Mouse (Mus musculus) NIH3T3 (cell line): Measurements from ENCODE around the gene Rnaset2b.
"Not testable (repeated sequence)": the region's sequence is repeated elsewhere in the genome, so short reads cannot be mapped to it uniquely, and the experiment has no call there.

Experiments
- DNase-seq: peaks from one replicate; pipeline ENCODE4 v3.0.0-alpha.2; 2012; ENCODE audit warnings: low read depth

The Rnaset2b gene

DNA sequence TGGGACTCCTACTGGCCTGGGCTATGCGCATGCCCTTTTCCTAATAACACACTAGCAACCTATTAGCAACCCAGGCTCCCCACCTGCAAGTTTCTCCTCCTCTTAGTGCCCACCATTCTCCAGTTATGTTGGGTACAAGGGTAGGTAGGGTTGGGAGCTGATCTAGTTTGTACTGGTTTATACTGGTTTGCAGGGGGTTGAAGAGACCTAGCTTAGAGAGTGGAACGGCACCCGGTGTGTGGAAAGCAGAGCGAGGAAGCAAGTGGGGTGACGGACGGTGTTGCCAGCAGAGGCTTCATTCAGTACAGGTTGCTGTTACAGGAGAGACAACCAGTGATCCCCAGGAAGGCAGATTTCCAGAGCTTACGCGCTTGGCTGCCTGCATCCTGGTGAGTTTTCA, at the start of gene Rnaset2b:
Gene Rnaset2b (plus strand): TSS at position 301 of the 400 bp plus-strand sequence.
- not testable (repeated sequence) for DNase-seq

DNA sequence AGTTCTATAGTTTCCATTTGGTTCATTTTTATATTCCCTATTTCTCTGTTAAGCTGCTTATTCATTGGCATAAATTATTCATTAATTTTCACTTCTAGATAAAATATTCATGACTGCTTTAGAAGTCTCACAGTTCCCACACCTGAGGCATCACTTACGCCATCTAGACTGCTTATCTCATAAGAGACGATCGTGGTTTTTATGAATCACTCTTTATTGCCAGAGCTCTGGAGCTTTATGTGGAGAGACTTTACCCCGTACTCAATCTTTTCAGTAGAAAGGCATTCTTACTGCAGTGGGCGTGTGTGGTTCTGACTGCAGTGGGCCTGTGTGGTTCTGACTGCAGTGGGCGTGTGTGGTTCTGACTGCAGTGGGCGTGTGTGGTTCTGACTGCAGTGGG, 38.8 kb upstream of the Rnaset2b start:
- DNase-seq: not testable (repeated sequence)

DNA sequence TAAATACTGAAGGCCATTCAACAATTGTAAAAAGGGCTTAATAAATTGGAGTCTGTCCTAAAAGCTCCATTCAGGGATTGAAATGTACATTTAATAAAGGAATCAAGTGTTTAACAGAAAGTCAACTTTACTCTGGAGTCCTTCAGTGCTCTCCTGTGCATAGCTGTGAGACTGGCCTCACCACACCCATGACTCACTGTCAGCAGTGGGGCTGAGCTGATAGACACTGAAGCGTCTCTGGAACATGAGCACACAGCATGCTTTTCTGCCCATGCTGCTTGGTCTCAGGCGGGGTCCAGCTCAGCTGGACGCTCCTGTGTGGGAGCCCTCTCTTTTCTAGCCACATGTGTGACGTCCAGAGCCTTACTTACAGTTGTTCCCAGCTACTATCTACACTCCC, 27.9 kb upstream of the Rnaset2b start:
- DNase-seq: not testable (repeated sequence)

DNA sequence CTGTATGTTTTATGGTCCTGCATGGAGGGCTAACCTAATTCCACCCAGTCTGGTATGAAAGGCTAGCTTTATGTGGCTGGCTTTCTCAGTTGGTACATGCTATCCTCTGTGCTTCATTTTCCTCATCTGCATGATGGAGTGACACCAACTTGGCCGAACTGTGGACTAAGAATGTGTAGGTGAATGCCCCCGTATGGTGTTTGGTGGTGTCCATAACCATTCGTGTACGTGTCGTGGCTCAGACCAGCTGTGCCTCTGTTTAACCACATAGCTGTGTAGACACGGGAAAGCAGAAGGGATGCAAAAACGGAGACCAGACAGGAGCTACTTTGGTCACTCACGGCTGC, 22.8 kb upstream of the Rnaset2b start:
- not testable (repeated sequence) for DNase-seq

DNA sequence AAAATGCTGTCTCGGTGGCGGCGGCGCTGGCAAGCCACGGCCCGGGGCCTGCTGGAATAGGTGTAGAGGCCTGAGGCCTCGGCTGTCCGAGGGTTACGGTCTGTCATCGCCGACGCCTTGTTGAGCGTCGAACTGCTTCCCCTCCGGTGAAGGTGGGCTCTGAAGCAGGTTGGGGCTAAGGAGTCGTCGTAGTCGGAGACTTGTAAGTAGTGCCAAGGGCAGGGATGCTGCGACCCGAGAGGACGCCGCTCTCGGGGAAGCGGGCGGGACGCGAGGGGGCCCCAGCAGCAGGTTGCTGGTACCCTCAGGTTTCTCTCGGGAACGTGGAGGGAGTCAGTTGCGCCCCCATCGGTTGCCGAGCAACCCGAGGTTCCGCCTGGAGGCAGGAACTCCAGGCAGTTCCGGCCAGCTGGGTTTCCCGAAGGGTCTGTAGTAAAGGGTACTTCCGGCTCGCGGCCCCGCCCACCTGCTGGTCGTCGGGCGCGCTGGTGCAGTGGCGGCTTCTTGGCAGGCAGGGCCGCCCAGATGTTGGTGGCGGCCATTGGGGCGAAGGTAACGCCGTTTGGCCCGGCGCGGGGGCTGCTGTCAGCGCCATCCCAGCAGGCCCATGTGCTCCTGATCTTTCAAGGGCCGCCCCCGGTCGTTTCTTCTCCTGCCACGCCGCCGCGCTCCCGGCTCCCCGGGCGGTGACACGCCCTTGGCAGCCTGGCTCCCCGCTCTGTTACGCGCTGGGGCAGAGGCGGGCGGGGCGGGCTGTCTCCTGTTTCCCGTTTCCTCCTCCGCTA, 22.3 kb upstream of the Rnaset2b start, which contains the start of gene Rsph3b:
Gene Rsph3b (minus strand): TSS at position 699 of the 785 bp plus-strand sequence.
- peak; percentile 89 for DNase-seq

DNA sequence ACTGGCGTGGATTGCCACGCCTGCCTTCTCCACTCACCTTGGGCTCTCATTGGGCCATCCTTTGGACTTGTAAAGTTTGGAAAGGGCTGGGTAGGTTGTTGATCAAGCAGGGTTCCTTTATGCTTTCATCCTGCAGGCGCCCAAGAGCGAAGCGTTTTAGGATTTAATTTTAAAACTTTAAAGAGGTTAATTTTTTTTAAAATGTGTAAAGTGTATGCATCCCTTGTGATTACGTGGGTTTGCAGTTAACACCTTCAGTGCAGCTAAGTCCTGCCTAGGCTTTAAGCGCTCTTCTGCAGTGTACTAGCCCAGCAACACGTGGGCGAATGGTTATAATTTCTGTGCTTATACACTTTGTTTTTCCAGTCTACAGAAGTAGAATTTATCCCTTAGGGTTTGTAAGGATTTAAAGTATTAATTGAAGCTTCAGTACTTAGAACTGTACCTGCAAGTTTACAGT, 21.6 kb upstream of the Rnaset2b start:
- not testable (repeated sequence) for DNase-seq

DNA sequence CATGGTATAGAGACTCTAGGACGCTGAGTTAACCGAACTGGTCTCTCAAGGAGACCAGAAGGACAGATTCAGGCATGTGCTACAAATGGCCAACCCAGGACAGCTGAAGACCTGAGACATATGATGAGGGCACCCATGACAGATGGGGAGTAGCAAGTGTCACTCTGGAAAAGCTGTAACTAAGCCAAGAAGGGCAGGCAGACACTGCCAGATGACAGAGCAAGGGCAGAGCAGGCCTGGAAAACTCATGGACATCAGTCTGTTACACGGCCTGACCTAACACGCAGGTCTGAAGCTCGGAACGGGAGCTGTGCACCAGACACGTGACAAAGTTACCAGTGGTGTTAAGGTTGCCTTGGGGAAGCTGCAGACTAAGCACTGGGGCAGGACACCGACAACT, 11.6 kb upstream of the Rnaset2b start:
- not testable (repeated sequence) for DNase-seq

DNA sequence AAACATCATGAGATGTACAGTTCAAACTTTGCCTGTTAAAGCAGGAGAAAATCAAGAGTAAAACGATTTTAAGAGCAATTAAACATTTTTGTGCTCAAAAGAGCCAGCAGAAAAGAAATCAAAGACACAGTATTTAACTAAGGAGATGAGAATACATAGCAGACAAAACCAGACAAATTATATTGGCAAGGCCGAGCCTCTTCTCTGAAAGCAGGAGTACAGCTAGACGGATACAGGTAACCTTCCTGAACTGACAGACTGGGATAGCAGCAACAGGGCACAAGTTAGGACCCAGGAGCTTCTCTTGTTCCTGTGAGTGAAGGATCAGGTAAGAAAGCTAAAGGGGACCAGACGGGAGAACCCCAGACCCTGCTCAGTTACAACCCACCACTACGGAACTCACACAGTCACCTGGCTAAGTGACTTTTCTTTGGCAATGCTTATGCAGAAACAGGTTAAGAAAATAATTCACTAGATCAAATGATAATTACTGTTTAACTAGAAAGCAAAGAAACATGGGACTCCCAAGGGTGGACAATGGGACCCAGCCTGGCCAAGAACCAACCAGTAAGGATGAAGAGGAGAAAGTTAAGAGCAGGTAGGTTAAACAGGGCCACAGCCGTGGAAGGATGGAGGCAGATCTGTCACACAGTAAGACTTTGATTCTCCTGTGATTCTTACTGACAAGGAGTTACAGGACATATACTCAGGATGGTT, 10.7 kb upstream of the Rnaset2b start:
- DNase-seq: not testable (repeated sequence)

DNA sequence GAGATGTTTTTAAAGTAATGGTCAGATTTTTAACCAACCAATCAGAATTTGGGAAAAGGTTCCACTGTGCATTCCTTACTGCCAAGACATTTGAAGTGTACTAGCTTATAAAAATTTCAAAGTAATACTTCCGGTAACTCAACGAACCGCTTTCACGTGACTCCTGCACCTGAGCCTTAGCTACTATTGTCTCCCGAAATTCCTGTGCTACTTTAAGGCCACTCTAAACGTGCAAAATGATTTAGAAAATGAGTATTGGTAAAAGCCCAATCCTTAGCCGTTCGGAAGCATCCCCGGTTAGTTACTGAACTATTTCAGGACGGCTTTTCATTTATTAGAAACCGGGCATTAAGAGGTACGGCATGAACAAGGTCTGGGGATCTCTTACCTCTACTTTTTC, 10.1 kb upstream of the Rnaset2b start:
- not testable (repeated sequence) for DNase-seq

DNA sequence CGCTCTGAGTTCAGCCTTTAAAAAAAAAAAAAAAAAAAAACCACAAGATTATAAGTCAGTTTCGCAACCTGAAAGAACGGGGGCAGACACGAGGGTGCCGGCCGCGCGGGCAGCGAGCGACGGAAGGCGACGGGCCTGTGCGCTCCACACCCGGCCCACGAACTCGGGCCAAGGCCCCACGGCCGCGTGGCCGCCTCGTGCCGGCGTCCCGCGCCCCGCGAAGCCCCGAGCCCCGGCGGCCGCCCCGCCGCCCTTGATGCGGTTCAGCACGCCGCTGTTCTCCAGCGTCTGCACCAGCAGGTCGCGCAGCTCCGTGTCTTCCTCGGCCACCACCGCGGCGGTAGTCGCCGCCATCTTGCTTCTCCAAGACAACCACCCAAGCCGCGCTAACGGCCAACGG, 9.7 kb upstream of the Rnaset2b start, which contains the start of gene Tagap1:
Gene Tagap1 (minus strand): TSS at position 381 of the 400 bp plus-strand sequence.
- DNase-seq: peak; percentile 22

DNA sequence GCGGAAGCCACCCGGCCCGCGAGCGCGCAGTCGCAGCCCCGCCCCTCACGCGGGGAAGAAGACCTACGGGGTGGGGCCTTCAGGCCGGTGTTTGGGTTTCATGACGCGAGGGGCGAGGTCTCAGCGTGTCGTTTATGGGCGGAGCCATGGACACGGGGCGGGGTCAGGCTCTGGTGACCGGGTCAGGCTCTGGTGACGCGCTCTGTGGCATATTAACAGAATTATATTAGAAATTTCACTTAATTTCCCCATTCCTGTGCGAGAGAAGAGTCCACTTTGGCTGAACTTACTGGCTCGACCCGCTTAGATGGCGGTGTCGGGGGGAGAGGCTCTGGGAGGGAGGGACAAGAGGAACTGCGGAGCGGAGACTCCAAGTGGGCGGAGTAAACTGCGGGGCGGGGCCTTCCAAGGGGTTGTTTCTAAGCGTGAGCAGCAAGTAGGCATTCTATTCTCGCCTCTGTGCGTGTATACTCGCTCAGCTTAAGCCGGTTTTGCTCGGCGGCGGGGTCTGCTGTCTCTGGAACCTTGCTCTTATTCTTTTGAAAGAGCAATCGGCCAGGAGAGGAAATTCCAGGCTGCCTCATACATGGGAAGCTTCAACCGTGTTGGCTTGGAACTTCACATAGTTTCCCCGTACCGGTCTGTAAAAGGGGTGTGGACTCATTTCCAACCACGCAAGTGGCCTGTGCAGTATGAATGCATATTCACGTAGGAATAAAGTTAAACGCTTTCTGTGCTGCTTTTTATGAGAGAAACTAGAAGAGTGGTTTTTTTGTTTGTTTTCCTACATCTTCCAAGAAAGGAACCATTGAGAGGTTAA, 9.0 kb upstream of the Rnaset2b start:
- DNase-seq: peak; percentile 37

DNA sequence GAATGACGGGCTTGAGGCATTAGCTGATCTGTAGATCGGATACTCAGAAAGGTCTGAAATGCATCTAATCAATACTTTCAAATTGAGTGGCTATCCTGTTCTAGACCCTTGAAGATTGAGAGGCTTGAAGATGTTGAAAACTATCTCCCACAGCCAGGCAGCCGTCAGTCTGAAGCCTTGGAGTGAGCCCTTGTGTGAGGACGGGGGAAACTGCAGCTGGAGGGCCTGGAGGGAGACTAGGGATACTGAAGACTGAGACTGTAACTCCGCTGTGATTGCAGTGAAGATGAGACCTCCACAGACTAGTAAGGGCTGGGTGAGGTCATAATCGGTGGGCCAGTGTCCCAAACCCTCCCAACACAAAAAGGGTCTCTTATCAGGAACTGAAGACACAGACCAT, 8.1 kb upstream of the Rnaset2b start:
- DNase-seq: not testable (repeated sequence)

DNA sequence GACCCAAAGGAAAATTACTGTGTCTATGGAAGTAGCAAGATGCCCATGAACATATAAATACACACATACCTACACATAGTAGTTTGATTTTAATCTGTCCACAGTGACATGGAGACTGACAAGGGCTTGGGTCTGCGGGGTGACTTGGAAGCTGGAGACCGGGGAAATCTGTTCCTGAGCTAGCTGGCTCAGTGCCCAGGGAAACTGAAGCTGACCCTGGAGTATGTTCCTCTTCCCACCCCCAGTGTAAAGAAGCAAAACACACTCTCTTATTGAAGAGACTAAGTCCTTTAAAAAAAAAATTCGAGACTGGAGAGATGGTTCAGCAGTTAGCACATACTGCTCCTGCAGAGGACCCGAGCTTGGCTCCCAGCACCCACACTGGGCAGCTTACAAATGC, 7.5 kb upstream of the Rnaset2b start:
- not testable (repeated sequence) for DNase-seq

DNA sequence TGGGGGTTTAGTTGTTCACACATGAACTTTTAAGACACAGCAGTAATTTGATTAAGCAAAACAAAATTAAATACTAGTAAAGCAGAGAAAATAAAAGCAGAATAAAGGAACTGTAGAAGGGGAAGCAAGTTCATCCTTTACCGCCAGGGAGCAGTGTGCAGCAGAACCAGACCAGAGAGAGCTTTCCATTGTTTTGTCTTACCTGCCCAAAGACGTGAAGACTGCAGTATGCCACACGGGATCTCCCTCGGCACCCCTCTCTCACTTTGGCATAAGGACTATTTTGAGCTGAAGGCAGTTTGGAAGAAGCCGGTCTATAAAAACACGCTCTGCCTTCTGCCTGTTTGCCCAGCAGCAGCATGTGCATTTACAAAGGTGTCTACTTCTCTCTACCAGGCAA, 5.1 kb upstream of the Rnaset2b start:
- peak; percentile 50 for DNase-seq

DNA sequence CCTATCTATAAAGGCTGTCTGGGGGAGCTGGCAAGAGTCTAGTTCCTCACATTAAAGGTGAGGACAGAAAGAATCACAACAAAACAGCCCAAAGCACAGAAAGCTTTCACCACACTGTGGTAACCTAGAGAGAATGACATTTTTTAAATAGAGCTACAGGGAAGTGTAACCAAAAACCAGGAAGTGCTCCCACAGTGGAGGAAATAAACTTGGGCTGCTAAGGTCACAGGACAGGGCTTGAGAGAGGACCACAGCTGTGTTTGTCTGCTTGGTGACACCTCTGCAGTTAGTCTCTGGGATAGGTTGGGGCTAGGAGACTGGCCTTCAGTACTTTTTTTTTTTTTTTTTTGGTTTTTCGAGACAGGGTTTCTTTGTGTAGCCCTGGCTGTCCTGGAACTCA, 2.8 kb upstream of the Rnaset2b start:
- not testable (repeated sequence) for DNase-seq

DNA sequence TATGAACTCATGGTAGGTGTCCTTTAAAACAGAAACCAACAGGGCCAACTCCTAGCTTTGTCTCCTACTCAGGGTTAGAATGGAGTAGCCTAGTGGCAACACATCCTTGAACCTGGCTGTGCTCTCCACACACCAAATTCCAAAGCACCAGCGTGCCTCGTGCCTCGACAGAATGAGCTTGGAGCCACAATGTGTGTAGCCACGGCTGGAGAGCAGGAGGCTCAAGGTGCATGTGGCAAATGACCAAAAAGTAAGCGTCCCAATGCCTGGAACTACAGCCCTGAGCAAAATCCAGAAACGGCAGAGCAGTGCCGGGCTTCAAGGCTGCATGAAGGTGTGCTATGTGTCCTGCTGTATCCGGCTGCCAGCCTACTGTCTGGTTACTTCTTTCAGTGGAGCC, 804 bp downstream of the Rnaset2b start:
- DNase-seq: not testable (repeated sequence)

DNA sequence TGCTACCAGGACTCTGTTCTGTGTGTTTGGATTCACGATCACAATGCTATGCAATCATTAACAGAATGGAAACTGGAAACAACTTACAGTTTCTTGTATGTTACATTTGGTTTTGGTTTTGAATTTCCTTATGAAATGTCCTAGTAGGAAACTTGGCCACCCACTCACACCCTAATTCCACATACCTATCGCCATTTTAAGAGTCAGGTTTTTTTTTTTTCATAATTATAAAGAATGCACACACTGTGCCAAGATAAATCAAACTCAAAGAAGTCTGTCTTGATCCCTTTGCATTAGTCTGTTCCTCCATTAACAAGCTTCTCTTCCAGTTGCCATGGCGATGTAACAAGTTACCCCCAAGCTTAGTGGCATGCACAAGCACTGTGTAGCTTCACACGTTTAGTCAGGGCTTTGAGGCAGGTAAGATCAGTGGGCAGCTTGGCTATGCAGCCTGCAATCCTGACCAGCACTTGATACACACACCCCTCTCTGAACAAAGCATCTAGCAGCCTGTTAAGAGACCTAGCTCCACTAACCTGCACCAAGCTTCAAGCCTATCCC, 2.5 kb downstream of the Rnaset2b start:
- DNase-seq: not testable (repeated sequence)

DNA sequence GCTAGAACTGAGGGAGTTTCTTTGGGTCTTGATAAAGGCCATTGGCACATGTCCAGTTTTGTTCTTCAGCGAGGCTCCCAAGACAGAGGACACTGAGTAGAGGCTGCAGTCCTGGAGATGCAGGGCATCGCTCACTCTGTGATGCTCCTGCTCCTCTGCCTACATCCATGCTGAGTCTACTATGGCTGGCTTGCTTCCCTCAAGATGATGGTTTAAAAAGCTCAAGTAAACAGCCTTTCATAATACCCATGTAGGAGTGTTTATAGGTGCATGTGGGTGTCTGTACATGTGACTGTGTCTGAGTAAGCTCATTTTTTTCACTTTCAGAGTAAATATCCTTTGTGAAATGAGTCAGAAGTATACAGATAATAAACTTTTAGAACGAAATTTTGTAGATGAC, 4.6 kb downstream of the Rnaset2b start:
- DNase-seq: not testable (repeated sequence)

DNA sequence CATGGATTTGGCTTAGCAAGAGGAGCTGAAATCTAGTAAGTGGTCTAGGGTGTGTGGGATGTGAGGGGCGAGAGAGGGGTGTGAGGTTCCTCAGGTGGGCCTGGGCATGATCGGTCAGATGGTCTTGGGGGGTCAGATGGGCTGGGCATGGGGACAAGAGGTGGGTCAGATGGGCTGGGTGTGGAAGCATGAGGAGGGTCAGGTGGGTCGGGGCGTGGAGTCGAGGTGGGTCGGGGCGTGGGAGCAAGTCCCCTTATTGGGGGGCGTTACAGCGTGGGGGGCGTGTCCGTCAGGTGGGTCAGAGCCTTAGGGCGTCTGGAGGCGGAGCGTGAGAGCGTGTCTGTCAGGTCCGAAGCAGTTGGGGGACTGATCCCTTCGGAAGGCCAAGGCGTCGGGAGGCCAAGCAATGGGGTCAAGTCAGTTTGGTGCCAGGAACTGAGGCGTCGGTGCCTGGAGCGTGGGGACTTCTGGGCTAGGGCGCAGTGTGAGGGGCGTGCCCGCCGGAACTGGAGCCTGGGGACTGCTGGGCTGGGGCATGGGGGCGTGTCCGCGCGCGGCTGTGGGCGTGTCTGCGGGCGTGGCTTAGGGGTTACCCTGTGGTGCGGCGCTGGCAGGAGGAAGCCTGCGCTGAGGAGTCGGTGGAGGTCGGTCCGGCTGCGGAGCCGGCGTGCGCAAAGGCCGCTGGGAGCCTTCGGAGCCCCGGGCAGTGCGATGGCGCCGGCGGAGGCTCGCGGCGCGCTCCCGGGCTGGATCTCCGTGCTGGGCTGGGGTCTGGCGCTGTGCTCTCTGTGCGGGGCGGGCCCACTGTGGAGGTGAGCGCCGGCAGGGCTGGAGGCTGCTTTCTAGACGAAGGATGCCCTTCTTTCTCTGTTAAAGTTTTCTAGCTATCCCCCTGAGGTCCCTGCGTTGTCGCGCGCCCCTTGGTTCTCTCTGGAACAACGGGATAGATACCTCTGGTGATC, 8.1 kb downstream of the Rnaset2b start, which contains the start of gene Gm49721:
Gene Gm49721 (plus strand): TSS at position 618 of the 962 bp plus-strand sequence.
- DNase-seq: peak; percentile 51

DNA sequence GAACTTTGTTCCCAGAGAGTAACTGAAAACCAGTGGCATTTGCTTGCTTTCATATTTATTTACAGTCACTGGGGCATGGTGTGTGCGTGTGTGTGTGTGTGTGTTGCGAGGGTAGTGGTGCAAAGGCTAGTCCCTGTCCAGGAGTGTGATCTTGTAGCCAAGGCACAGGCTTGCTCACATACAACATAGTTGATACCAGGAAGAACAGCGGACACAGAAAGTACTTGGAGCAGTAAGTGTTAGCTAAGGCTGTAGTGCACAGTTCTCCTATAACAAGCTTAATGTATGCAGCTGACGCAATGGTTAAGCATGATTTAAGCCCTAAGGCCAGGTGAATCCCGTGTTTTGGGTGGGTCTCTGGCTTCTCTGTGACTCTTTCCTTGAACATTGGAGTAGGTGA, 8.9 kb downstream of the Rnaset2b start:
- peak; percentile 20 for DNase-seq
